Mouse (Mus musculus) heart, postnatal 14 days (tissue): ENCODE data around the gene Ptcra. TPM values are rescaled to one million over a fixed set of nuclear protein-coding genes. Genes with fewer than 3 reads are reported as not detected.
"Not testable (repeated sequence)": the region's sequence is repeated elsewhere in the genome, so short reads cannot be mapped to it uniquely, and the experiment has no call there.

Experiments used
- DNase-seq, 2 experiments: peaks; one replicate each; pipeline ENCODE4 v3.0.0; 2021 to 2022
- intact Hi-C: fragments of 180-260 bp; cut with DNase I; formaldehyde crosslinking; loops from one replicate; pipeline ENCODE4 v1.15.1; 2025
- total RNA-seq, 2 experiments: library from RNA; stranded (reverse); gene quantifications; 2 replicates each; pipeline ENCODE4 v1.2.3; 2021

The Ptcra gene
- total RNA-seq, 2 experiments from 2014 or later = 0.78 TPM; not detected in 1

GRCm38 (mm10) chr17:46772038-46772403 is 8.5 kb upstream of the Ptcra start:
- DNase-seq = no peak
- intact Hi-C loops = no loop called here

- intact Hi-C loops = no loop called here
- DNase-seq = no peak
Observed at GRCm38 (mm10) chr17:46771616-46772015, 8.1 kb upstream of the Ptcra start.

- intact Hi-C loops = no loop called here
- DNase-seq = no peak
Observed at GRCm38 (mm10) chr17:46771025-46771424, 7.5 kb upstream of the Ptcra start.

GRCm38 (mm10) chr17:46770546-46770945 is 7.0 kb upstream of the Ptcra start:
- intact Hi-C loops = no loop called here
- DNase-seq = no peak

GRCm38 (mm10) chr17:46767868-46768267 is 4.4 kb upstream of the Ptcra start:
- DNase-seq = no peak
- intact Hi-C loops = no loop called here

GRCm38 (mm10) chr17:46764916-46765315 is 1.4 kb upstream of the Ptcra start:
- intact Hi-C loops, DNase-seq: not testable (repeated sequence)

- DNase-seq = no peak
Observed at GRCm38 (mm10) chr17:46758753-46759152, 4.8 kb downstream of the Ptcra start.

GRCm38 (mm10) chr17:46751794-46752556 is 11.5 kb downstream of the Ptcra start, which contains the start of gene Cnpy3:
Gene Cnpy3, minus strand, starts transcription at chr17:46752214.
- peak; percentile 97 to 98 for DNase-seq
- intact Hi-C loops = no loop called here

More at GRCm38 (mm10) chr17:46758753-46759152, 4.8 kb downstream of the Ptcra start:
- intact Hi-C loops = no loop called here

GRCm38 (mm10) chr17:46751056-46751793 is 12.3 kb downstream of the Ptcra start:
- intact Hi-C loops = no loop called here
- DNase-seq = no peak

GRCm38 (mm10) chr17:46750580-46750979 is 12.9 kb downstream of the Ptcra start:
- no peak for DNase-seq
- intact Hi-C loops = no loop called here

- intact Hi-C loops = no loop called here
- DNase-seq = no peak
Observed at GRCm38 (mm10) chr17:46749282-46749681, 14.2 kb downstream of the Ptcra start.

- intact Hi-C loops = no loop called here
- no peak for DNase-seq
Observed at GRCm38 (mm10) chr17:46747806-46748205, 15.7 kb downstream of the Ptcra start.

GRCm38 (mm10) chr17:46747234-46747633 is 16.3 kb downstream of the Ptcra start:
- intact Hi-C loops = no loop called here
- no peak for DNase-seq

- intact Hi-C loops = no loop called here
- DNase-seq = no peak
Observed at GRCm38 (mm10) chr17:46745506-46745905, 18.0 kb downstream of the Ptcra start.

- intact Hi-C loops = no loop called here
- DNase-seq = no peak
Observed at GRCm38 (mm10) chr17:46742986-46743385, 20.5 kb downstream of the Ptcra start.

GRCm38 (mm10) chr17:46741305-46741704 is 22.2 kb downstream of the Ptcra start:
- DNase-seq = no peak
- intact Hi-C loops = no loop called here

GRCm38 (mm10) chr17:46736160-46736559 is 27.4 kb downstream of the Ptcra start:
- peak; percentile 25 to 33 for DNase-seq
- intact Hi-C loops = no loop called here

GRCm38 (mm10) chr17:46735287-46735686 is 28.2 kb downstream of the Ptcra start:
- intact Hi-C loops = no loop called here
- no peak for DNase-seq

- intact Hi-C loops = no loop called here
- DNase-seq = no peak
Observed at GRCm38 (mm10) chr17:46734055-46734454, 29.5 kb downstream of the Ptcra start.

- no peak for DNase-seq
- intact Hi-C loops = no loop called here
Observed at GRCm38 (mm10) chr17:46728904-46729318, 34.6 kb downstream of the Ptcra start, which contains the start of gene Gnmt. Gene Gnmt, minus strand, starts transcription at chr17:46729168.

- intact Hi-C loops = no loop called here
Observed at GRCm38 (mm10) chr17:46728496-46728895, 35.0 kb downstream of the Ptcra start.

GRCm38 (mm10) chr17:46728021-46728420 is 35.5 kb downstream of the Ptcra start:
- intact Hi-C loops = no loop called here
- no peak for DNase-seq

More at GRCm38 (mm10) chr17:46728496-46728895, 35.0 kb downstream of the Ptcra start:
- no peak for DNase-seq
